Comparison of ENCODE assay signal across 19 mouse cellular contexts in the genomic region with DNA sequence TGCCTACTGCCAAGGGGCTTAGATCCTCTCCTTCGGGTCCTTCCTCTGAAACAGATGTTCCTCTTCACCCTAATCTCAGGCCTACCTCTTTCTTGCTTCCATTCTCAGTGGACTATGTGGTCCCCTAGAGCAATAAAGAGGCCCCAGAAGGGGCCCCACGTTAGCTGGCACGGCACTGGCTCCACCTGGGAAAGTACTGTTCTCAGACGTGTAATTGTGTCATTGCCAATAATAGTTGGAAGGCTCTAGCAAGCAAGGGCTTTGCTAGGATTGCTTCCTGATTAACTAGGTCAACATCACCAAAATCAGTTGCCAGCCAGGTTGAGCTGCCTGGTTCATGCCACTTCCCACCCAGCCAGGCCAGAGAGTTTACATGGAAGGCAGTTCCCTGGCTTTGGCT.
DNase-seq lines count a peak whose midpoint lies in the region; ATAC-seq and TF ChIP-seq lines count a peak whose summit lies in the region.
"Had no signal": no experiment of that assay in that cellular context is flagged by ENCODE, and none has a peak within 500 bp of the region (broad histone marks: within the 10 kb centered on the region; RNA-seq: fewer than 3 reads in every experiment).

No protein-coding gene starts in this region.

- no peaks in the 10 kb centered on the region for H3K27me3 ChIP-seq in heart, embryonic 10.5 days (ENCODE audit: insufficient read depth, poor library complexity, severe bottlenecking)
- no peaks in the 10 kb centered on the region for H3K27me3 ChIP-seq in heart, adult 2 months (ENCODE audit: control insufficient read depth, insufficient read depth, low read length)
- H3K27me3 ChIP-seq in limb, embryonic 13.5 days: no peaks in the 10 kb centered on the region
- no peaks in the 10 kb centered on the region for H3K27me3 ChIP-seq in limb, embryonic 10.5 days (ENCODE audit: low read depth, poor library complexity, severe bottlenecking)
- H3K27me3 ChIP-seq in intestine, embryonic 15.5 days (replicated peaks): no peaks in the 10 kb centered on the region
- H3K27me3 ChIP-seq: forebrain, embryonic 15.5 days; liver, embryonic 13.5 days; midbrain, embryonic 15.5 days; neural tube, embryonic 12.5 days had no signal

- H3K9ac ChIP-seq in heart, adult 2 months (ENCODE audit: low read depth, low read length): no peak overlapping the region
- H3K9ac ChIP-seq in limb, embryonic 13.5 days: no peak overlapping the region
- H3K9ac ChIP-seq in intestine, embryonic 15.5 days: no peak overlapping the region
- H3K9ac ChIP-seq: forebrain, embryonic 15.5 days; liver, embryonic 13.5 days; lung, embryonic 14.5 days; midbrain, embryonic 15.5 days; neural tube, embryonic 12.5 days had no signal

- DNase-seq in heart, embryonic 10.5 days (ENCODE audit: low spot score): peak; percentile 46
- no peak for DNase-seq in heart, adult 2 months
- DNase-seq in limb, embryonic 10.5 days (ENCODE audit: low spot score): no peak
- peak; percentile 12 for DNase-seq in brain, adult 2 months (ENCODE audit: low read depth, low spot score)
- DNase-seq in yolk sac, embryonic 10.5 days (ENCODE audit: low spot score): no peak
- DNase-seq: adrenal gland, adult 2 months; cerebellum, adult 18-20 months; gastrocnemius, postnatal 36 days; kidney, postnatal 14 days; liver, embryonic 13.5 days; lung, embryonic 14.5 days; right cerebral cortex, postnatal 14 days; thymus, postnatal 36 days had no signal

- no peaks in the 10 kb centered on the region for H3K36me3 ChIP-seq in heart, embryonic 10.5 days
- no peaks in the 10 kb centered on the region for H3K36me3 ChIP-seq in heart, adult 2 months (ENCODE audit: control insufficient read depth, insufficient read depth, low read length)
- H3K36me3 ChIP-seq in limb, embryonic 13.5 days: peaks cover 25% of the 10 kb centered on the region
- 0 out of 2 replicates have a peak, but pooled peaks cover 6% of the 10 kb centered on the region for H3K36me3 ChIP-seq in limb, embryonic 10.5 days
- H3K36me3 ChIP-seq in intestine, embryonic 15.5 days: no peaks in the 10 kb centered on the region
- H3K36me3 ChIP-seq: forebrain, embryonic 15.5 days; liver, embryonic 13.5 days had no signal

- no peak for TF ChIP-seq CTCF in heart, adult 2 months (IDR thresholded peaks at IDR 0.05)

- no peak overlapping the region for H3K4me3 ChIP-seq in heart, embryonic 10.5 days
- no peak overlapping the region for H3K4me3 ChIP-seq in heart, adult 2 months
- no peak overlapping the region for H3K4me3 ChIP-seq in limb, embryonic 13.5 days
- no peak overlapping the region for H3K4me3 ChIP-seq in limb, embryonic 10.5 days
- H3K4me3 ChIP-seq in intestine, embryonic 15.5 days (replicated peaks): no peak overlapping the region
- H3K4me3 ChIP-seq: forebrain, embryonic 15.5 days; liver, embryonic 13.5 days; midbrain, embryonic 15.5 days; neural tube, embryonic 12.5 days had no signal

- ATAC-seq in limb, embryonic 13.5 days (ENCODE audit: low FRiP score, low read depth): no peak
- ATAC-seq in intestine, embryonic 15.5 days: peak; percentile 87
- ATAC-seq: forebrain, embryonic 15.5 days; midbrain, embryonic 15.5 days had no signal

- H3K4me2 ChIP-seq in limb, embryonic 13.5 days (replicated peaks): no peak overlapping the region
- H3K4me2 ChIP-seq in intestine, embryonic 15.5 days (replicated peaks): peak overlapping the region; percentile 9; the same call in 1 of the 2 replicates
- H3K4me2 ChIP-seq: forebrain, embryonic 15.5 days; liver, embryonic 13.5 days; lung, embryonic 14.5 days; midbrain, embryonic 15.5 days; neural tube, embryonic 12.5 days had no signal

- intact Hi-C loops in heart, adult 2 months (cut with DNase I): no loop called here

- TF ChIP-seq EP300 in heart, adult 2 months (IDR thresholded peaks at IDR 0.05; ENCODE audit: insufficient read depth, low read depth, low read length): no peak

- peaks cover 22% of the 10 kb centered on the region for H3K4me1 ChIP-seq in heart, embryonic 10.5 days
- H3K4me1 ChIP-seq in heart, adult 2 months (ENCODE audit: control insufficient read depth, insufficient read depth, low read length): no peaks in the 10 kb centered on the region
- peaks cover 72% of the 10 kb centered on the region for H3K4me1 ChIP-seq in limb, embryonic 13.5 days
- peaks cover 17% of the 10 kb centered on the region for H3K4me1 ChIP-seq in limb, embryonic 10.5 days
- H3K4me1 ChIP-seq in intestine, embryonic 15.5 days (replicated peaks): peaks cover 26% of the 10 kb centered on the region
- H3K4me1 ChIP-seq: liver, embryonic 13.5 days had no signal

- no peak overlapping the region for H3K27ac ChIP-seq in heart, embryonic 10.5 days
- no peak overlapping the region for H3K27ac ChIP-seq in heart, adult 2 months
- 0 out of 2 replicates have a peak overlapping the region, but pooled peaks have one; percentile 15 for H3K27ac ChIP-seq in limb, embryonic 13.5 days
- no peak overlapping the region for H3K27ac ChIP-seq in limb, embryonic 10.5 days
- H3K27ac ChIP-seq in intestine, embryonic 15.5 days: peak overlapping the region; percentile 75
- H3K27ac ChIP-seq: forebrain, embryonic 15.5 days; liver, embryonic 13.5 days; macrophage; midbrain, embryonic 15.5 days; neural tube, embryonic 12.5 days had no signal

- WGBS in heart, embryonic 10.5 days: 76% methylated on average over 4 of the region's 4 CpGs
- WGBS in heart, adult 2 months: 62% methylated on average over 4 of the region's 4 CpGs
- WGBS in limb, embryonic 13.5 days: 39% methylated on average over 4 of the region's 4 CpGs
- 69% methylated on average over 4 of the region's 4 CpGs for WGBS in limb, embryonic 10.5 days
- 47% methylated on average over 4 of the region's 4 CpGs for WGBS in intestine, embryonic 15.5 days

- TF ChIP-seq POLR2A in heart, adult 2 months (IDR thresholded peaks at IDR 0.05; ENCODE audit: insufficient read depth, low read depth, low read length): no peak

- no peaks in the 10 kb centered on the region for H3K79me2 ChIP-seq in heart, adult 2 months (replicated peaks; ENCODE audit: control insufficient read depth, insufficient read depth, low read length)

- H3K9me3 ChIP-seq in heart, embryonic 10.5 days: no peaks in the 10 kb centered on the region
- no peaks in the 10 kb centered on the region for H3K9me3 ChIP-seq in limb, embryonic 13.5 days
- H3K9me3 ChIP-seq in limb, embryonic 10.5 days (replicated peaks): no peaks in the 10 kb centered on the region
- H3K9me3 ChIP-seq in intestine, embryonic 15.5 days: no peaks in the 10 kb centered on the region
- H3K9me3 ChIP-seq: forebrain, embryonic 15.5 days; liver, embryonic 13.5 days; midbrain, embryonic 15.5 days; neural tube, embryonic 12.5 days had no signal

Comparison
In these comparisons a context has a peak if more than half of its experiments do, and no peak if none do; other contexts are left out.
1. DNase-seq: peak in heart, embryonic 10.5 days (single experiment) and brain, adult 2 months (single experiment); none in heart, adult 2 months (0 of 2), limb, embryonic 10.5 days (single experiment) and yolk sac, embryonic 10.5 days (single experiment).
2. H3K27ac ChIP-seq: peak in limb, embryonic 13.5 days (single experiment) and intestine, embryonic 15.5 days (single experiment); none in heart, embryonic 10.5 days (single experiment), heart, adult 2 months (single experiment) and limb, embryonic 10.5 days (single experiment).